Mouse (Mus musculus): ENCODE data around the gene C130032M10Rik. TPM values are rescaled to one million over a fixed set of nuclear protein-coding genes. Genes with fewer than 3 reads are reported as not detected.

C130032M10Rik gene
- polyA plus RNA-seq, 1 experiment from 2014 or later, result 0.32 TPM

GRCm38 (mm10) chr9:114553828-114554227, 38.3 kb downstream of the C130032M10Rik start:
- H3K4me1 ChIP-seq (ENCODE audit: control insufficient read depth, insufficient read depth, low read length), result peaks cover 32% of the 10 kb centered on the region
- H3K4me2 ChIP-seq (ENCODE audit: low read depth, low read length), result no peak overlapping the region
- H3K27ac ChIP-seq (ENCODE audit: low read length), result 0 out of 2 replicates have a peak overlapping the region, but pooled peaks have one; percentile 9
- H3K36me3 ChIP-seq (ENCODE audit: control insufficient read depth, insufficient read depth, low read length), result no peaks in the 10 kb centered on the region
- no peak for ATAC-seq
- H3K4me3 ChIP-seq (ENCODE audit: low read length), result no peak overlapping the region
- no peak overlapping the region; the same call in 1 of the 2 replicates for H3K9ac ChIP-seq (ENCODE audit: low read depth, low read length)
- H3K27me3 ChIP-seq (replicated peaks; ENCODE audit: control insufficient read depth, insufficient read depth, low read length), result no peaks in the 10 kb centered on the region; the same call in 1 of the 2 replicates
- no peaks in the 10 kb centered on the region for H3K9me3 ChIP-seq (ENCODE audit: control insufficient read depth, low read length)

- Histone ChIP-seq H3K4me1 (ENCODE audit: control insufficient read depth, insufficient read depth, low read length) (peaks cover 28% of the 10 kb centered on the region), H3K27ac (ENCODE audit: low read length) (peak overlapping the region; percentile 39), H3K36me3 (ENCODE audit: control insufficient read depth, insufficient read depth, low read length) (no peaks in the 10 kb centered on the region), H3K4me2 (ENCODE audit: low read depth, low read length) (no peak overlapping the region), H3K4me3 (ENCODE audit: low read length) (no peak overlapping the region), H3K27me3 (replicated peaks; ENCODE audit: control insufficient read depth, insufficient read depth, low read length) (no peaks in the 10 kb centered on the region; the same call in 1 of the 2 replicates), H3K9me3 (ENCODE audit: control insufficient read depth, low read length) (no peaks in the 10 kb centered on the region), H3K9ac (ENCODE audit: low read depth, low read length) (no peak overlapping the region; the same call in 1 of the 2 replicates)
- ATAC-seq, result peak; percentile 77
- 46% methylated on average over 5 of the region's 5 CpGs for WGBS
Observed at GRCm38 (mm10) chr9:114554355-114554979, 39.0 kb downstream of the C130032M10Rik start.

GRCm38 (mm10) chr9:114556276-114556855, 40.9 kb downstream of the C130032M10Rik start:
- peaks cover 22% of the 10 kb centered on the region for H3K4me1 ChIP-seq (ENCODE audit: control insufficient read depth, insufficient read depth, low read length)
- ATAC-seq, result no peak
- H3K27me3 ChIP-seq (replicated peaks; ENCODE audit: control insufficient read depth, insufficient read depth, low read length), result peaks cover 9% of the 10 kb centered on the region; the same call in 1 of the 2 replicates
- H3K4me3 ChIP-seq (ENCODE audit: low read length), result peak overlapping the region; percentile 13; the same call in 1 of the 2 replicates
- WGBS, result 39% methylated on average over 10 of the region's 10 CpGs
- no peaks in the 10 kb centered on the region for H3K36me3 ChIP-seq (ENCODE audit: control insufficient read depth, insufficient read depth, low read length)
- peak overlapping the region; percentile 46; the same call in 1 of the 2 replicates for H3K9ac ChIP-seq (ENCODE audit: low read depth, low read length)
- no peaks in the 10 kb centered on the region for H3K9me3 ChIP-seq (ENCODE audit: control insufficient read depth, low read length)
- peak overlapping the region; percentile 44 for H3K4me2 ChIP-seq (ENCODE audit: low read depth, low read length)
- H3K27ac ChIP-seq (ENCODE audit: low read length), result peak overlapping the region; percentile 79; the same call in 1 of the 2 replicates

GRCm38 (mm10) chr9:114557086-114557485, 41.6 kb downstream of the C130032M10Rik start:
- Histone ChIP-seq H3K9ac (ENCODE audit: low read depth, low read length) (peak overlapping the region; percentile 20), H3K27me3 (replicated peaks; ENCODE audit: control insufficient read depth, insufficient read depth, low read length) (peaks cover 17% of the 10 kb centered on the region), H3K4me3 (ENCODE audit: low read length) (peak overlapping the region; percentile 1; the same call in 1 of the 2 replicates), H3K4me1 (ENCODE audit: control insufficient read depth, insufficient read depth, low read length) (peaks cover 22% of the 10 kb centered on the region), H3K27ac (ENCODE audit: low read length) (peak overlapping the region; percentile 79), H3K9me3 (ENCODE audit: control insufficient read depth, low read length) (no peaks in the 10 kb centered on the region), H3K36me3 (ENCODE audit: control insufficient read depth, insufficient read depth, low read length) (no peaks in the 10 kb centered on the region), H3K4me2 (ENCODE audit: low read depth, low read length) (peak overlapping the region; percentile 44)
- 0 out of 2 replicates have a peak, but pooled peaks have one; percentile 24 for ATAC-seq
- WGBS, result 19% methylated on average over 7 of the region's 7 CpGs

- no peaks in the 10 kb centered on the region for H3K9me3 ChIP-seq (ENCODE audit: control insufficient read depth, low read length)
- ATAC-seq, result no peak
- no peak overlapping the region; the same call in 1 of the 2 replicates for H3K27ac ChIP-seq (ENCODE audit: low read length)
- peak overlapping the region; percentile 83 for H3K4me2 ChIP-seq (ENCODE audit: low read depth, low read length)
- WGBS, result 18% methylated on average over 7 of the region's 7 CpGs
- H3K36me3 ChIP-seq (ENCODE audit: control insufficient read depth, insufficient read depth, low read length), result no peaks in the 10 kb centered on the region
- H3K4me1 ChIP-seq (ENCODE audit: control insufficient read depth, insufficient read depth, low read length), result peaks cover 10% of the 10 kb centered on the region
- peak overlapping the region; percentile 90 for H3K9ac ChIP-seq (ENCODE audit: low read depth, low read length)
- peak overlapping the region; percentile 69 for H3K4me3 ChIP-seq (ENCODE audit: low read length)
- H3K27me3 ChIP-seq (replicated peaks; ENCODE audit: control insufficient read depth, insufficient read depth, low read length), result peaks cover 35% of the 10 kb centered on the region
Observed at GRCm38 (mm10) chr9:114560141-114560540, 44.6 kb downstream of the C130032M10Rik start.

- no peaks in the 10 kb centered on the region for H3K36me3 ChIP-seq (ENCODE audit: control insufficient read depth, insufficient read depth, low read length)
- H3K9me3 ChIP-seq (ENCODE audit: control insufficient read depth, low read length), result no peaks in the 10 kb centered on the region
- H3K27ac ChIP-seq (ENCODE audit: low read length), result no peak overlapping the region
- H3K27me3 ChIP-seq (replicated peaks; ENCODE audit: control insufficient read depth, insufficient read depth, low read length), result peaks cover 35% of the 10 kb centered on the region
- H3K9ac ChIP-seq (ENCODE audit: low read depth, low read length), result peak overlapping the region; percentile 90
- peak overlapping the region; percentile 69 for H3K4me3 ChIP-seq (ENCODE audit: low read length)
- H3K4me1 ChIP-seq (ENCODE audit: control insufficient read depth, insufficient read depth, low read length), result peaks cover 8% of the 10 kb centered on the region
- peak overlapping the region; percentile 83 for H3K4me2 ChIP-seq (ENCODE audit: low read depth, low read length)
- ATAC-seq, result no peak
- 2% methylated on average over 36 of the region's 36 CpGs for WGBS
Observed at GRCm38 (mm10) chr9:114560771-114561670, 45.5 kb downstream of the C130032M10Rik start.

GRCm38 (mm10) chr9:114561671-114561971, 46.1 kb downstream of the C130032M10Rik start:
- WGBS, result 2% methylated on average over 12 of the region's 12 CpGs
- ATAC-seq, result no peak
- H3K4me2 ChIP-seq (ENCODE audit: low read depth, low read length), result peak overlapping the region; percentile 83
- H3K9ac ChIP-seq (ENCODE audit: low read depth, low read length), result peak overlapping the region; percentile 90
- no peak overlapping the region for H3K27ac ChIP-seq (ENCODE audit: low read length)
- H3K4me3 ChIP-seq (ENCODE audit: low read length), result peak overlapping the region; percentile 69
- no peaks in the 10 kb centered on the region for H3K9me3 ChIP-seq (ENCODE audit: control insufficient read depth, low read length)
- peaks cover 4% of the 10 kb centered on the region for H3K4me1 ChIP-seq (ENCODE audit: control insufficient read depth, insufficient read depth, low read length)
- no peaks in the 10 kb centered on the region for H3K36me3 ChIP-seq (ENCODE audit: control insufficient read depth, insufficient read depth, low read length)
- H3K27me3 ChIP-seq (replicated peaks; ENCODE audit: control insufficient read depth, insufficient read depth, low read length), result peaks cover 35% of the 10 kb centered on the region

GRCm38 (mm10) chr9:114562031-114562918, 46.8 kb downstream of the C130032M10Rik start:
- peak overlapping the region; percentile 98 for H3K27ac ChIP-seq (ENCODE audit: low read length)
- WGBS, result 1% methylated on average over 96 of the region's 101 CpGs

More at GRCm38 (mm10) chr9:114562031-114562918, 46.8 kb downstream of the C130032M10Rik start:
- Histone ChIP-seq H3K4me3 (ENCODE audit: low read length) (peak overlapping the region; percentile 69), H3K4me1 (ENCODE audit: control insufficient read depth, insufficient read depth, low read length) (no peaks in the 10 kb centered on the region; the same call in none of the 2 replicates), H3K27me3 (replicated peaks; ENCODE audit: control insufficient read depth, insufficient read depth, low read length) (peaks cover 35% of the 10 kb centered on the region), H3K36me3 (ENCODE audit: control insufficient read depth, insufficient read depth, low read length) (no peaks in the 10 kb centered on the region), H3K4me2 (ENCODE audit: low read depth, low read length) (peak overlapping the region; percentile 83), H3K9ac (ENCODE audit: low read depth, low read length) (peak overlapping the region; percentile 90), H3K9me3 (ENCODE audit: control insufficient read depth, low read length) (no peaks in the 10 kb centered on the region)
- ATAC-seq, result 0 out of 2 replicates have a peak, but pooled peaks have one; percentile 14
